Mouse (Mus musculus) erythroblast, embryonic 14.5 days (primary cell): ENCODE results near the gene Abca3. TPM values are rescaled to one million over a fixed set of nuclear protein-coding genes. Genes with fewer than 3 reads are reported as not detected.
"Not testable (repeated sequence)": the region's sequence is repeated elsewhere in the genome, so short reads cannot be mapped to it uniquely, and the experiment has no call there.

Experiments
- H3K27me3 ChIP-seq: 2 replicates; pipeline ENCODE4 v1.6.1; 2012; ENCODE audit warnings: inconsistent platforms; ENCODE audit not compliant: control insufficient read depth
- H3K36me3 ChIP-seq: 2 replicates; pipeline ENCODE4 v1.6.1; 2012; ENCODE audit warnings: mild to moderate bottlenecking, inconsistent platforms; ENCODE audit not compliant: control insufficient read depth
- H3K4me1 ChIP-seq: 2 replicates; pipeline ENCODE4 v1.6.1; 2012; ENCODE audit warnings: inconsistent platforms; ENCODE audit not compliant: control insufficient read depth
- H3K4me3 ChIP-seq: replicated peaks from 2 replicates; pipeline ENCODE3; 2012; ENCODE audit warnings: moderate library complexity, mild to moderate bottlenecking, inconsistent platforms
- H3K9me3 ChIP-seq: 2 replicates; pipeline ENCODE4 v1.6.1; 2012; ENCODE audit warnings: low read length, inconsistent platforms, mixed read lengths; ENCODE audit not compliant: control insufficient read depth
- GATA1 ChIP-seq: IDR thresholded peaks from 2 replicates; pipeline ENCODE4 v1.6.1; 2012; ENCODE audit warnings: low read length, inconsistent platforms, mixed read lengths
- TAL1 ChIP-seq: IDR thresholded peaks from 3 replicates; pipeline ENCODE4 v1.6.1; 2012; ENCODE audit warnings: low read length, inconsistent platforms, mixed read lengths
- polyA plus RNA-seq: library from polyadenylated mRNA; stranded (reverse); fragments of >175 nt; gene quantifications from 2 replicates; pipeline ENCODE4 v1.2.3, GENCODE M21; 2012

Abca3 gene
- polyA plus RNA-seq, 1 experiment: 1.7 TPM

GRCm38 (mm10) chr17:24402371-24402770 is 50.6 kb downstream of the Abca3 start:
- Histone ChIP-seq H3K36me3 (peaks cover 92% of the 10 kb centered on the region), H3K9me3 (no peaks in the 10 kb centered on the region), H3K4me1 (peaks cover 2% of the 10 kb centered on the region), H3K27me3 (no peaks in the 10 kb centered on the region), H3K4me3 (no peak overlapping the region)
- TF ChIP-seq GATA1: no peak

GRCm38 (mm10) chr17:24407116-24407803 is 55.5 kb downstream of the Abca3 start:
- TF ChIP-seq GATA1: no peak
- TF ChIP-seq TAL1: no peak

GRCm38 (mm10) chr17:24413557-24414211 is 61.9 kb downstream of the Abca3 start:
- Histone ChIP-seq H3K36me3 (peaks cover 75% of the 10 kb centered on the region), H3K4me3 (peak overlapping the region; percentile 99), H3K9me3 (no peaks in the 10 kb centered on the region), H3K4me1 (peaks cover 46% of the 10 kb centered on the region), H3K27me3 (no peaks in the 10 kb centered on the region)
- TF ChIP-seq TAL1: no peak
- peak; percentile 77 for TF ChIP-seq GATA1

More at GRCm38 (mm10) chr17:24407116-24407803, 55.5 kb downstream of the Abca3 start:
- Histone ChIP-seq H3K4me3 (no peak overlapping the region), H3K9me3 (no peaks in the 10 kb centered on the region), H3K27me3 (no peaks in the 10 kb centered on the region), H3K4me1 (peaks cover 4% of the 10 kb centered on the region), H3K36me3 (peaks cover 90% of the 10 kb centered on the region)

DNA sequence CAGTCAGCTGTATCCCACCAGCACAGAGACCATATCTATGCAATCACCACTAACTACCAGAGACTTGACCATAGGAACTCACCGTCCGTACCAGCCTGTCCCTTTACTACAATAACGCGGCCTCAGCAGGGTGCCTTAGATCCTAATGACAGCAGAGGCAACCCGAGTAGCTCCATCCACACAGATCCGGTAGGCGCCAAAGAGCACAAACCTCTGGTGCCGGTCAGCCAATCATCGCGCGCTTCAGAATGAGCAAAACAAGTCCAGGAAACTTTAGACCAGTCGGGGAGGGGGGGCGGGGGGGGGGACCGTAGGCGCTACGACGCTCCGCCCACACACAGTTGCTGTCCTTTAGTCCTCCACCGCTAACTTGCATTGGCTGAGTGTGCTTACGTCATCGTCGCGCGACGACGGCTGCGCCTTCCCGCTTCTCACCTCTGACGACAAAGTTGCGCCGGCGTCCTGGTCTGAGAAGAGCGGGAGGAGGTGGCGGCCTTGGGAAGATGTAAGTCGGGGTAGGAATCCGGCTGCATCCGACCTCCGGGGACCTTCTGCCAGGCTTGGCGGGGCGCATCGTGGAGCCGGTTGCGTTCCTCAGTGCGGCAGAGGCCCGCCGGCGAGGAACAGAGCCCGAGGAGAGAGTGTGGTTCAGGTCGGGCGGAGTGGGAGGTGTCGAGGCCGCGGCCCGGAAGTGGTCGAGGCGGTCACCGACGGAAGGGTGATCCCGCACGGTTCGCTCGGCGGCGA is 62.7 kb downstream of the Abca3 start, which contains the start of gene Rnps1:
Gene Rnps1 (plus strand): TSS at position 336 of the 747 bp plus-strand sequence.
- TF ChIP-seq TAL1 (no peak), GATA1 (no peak)
- H3K36me3 ChIP-seq: peaks cover 75% of the 10 kb centered on the region
- H3K4me1 ChIP-seq: peaks cover 49% of the 10 kb centered on the region
- H3K9me3 ChIP-seq: no peaks in the 10 kb centered on the region
- peak within 1 kb of the TSS; percentile 99 for H3K4me3 ChIP-seq
- H3K27me3 ChIP-seq: no peaks in the 10 kb centered on the region

DNA sequence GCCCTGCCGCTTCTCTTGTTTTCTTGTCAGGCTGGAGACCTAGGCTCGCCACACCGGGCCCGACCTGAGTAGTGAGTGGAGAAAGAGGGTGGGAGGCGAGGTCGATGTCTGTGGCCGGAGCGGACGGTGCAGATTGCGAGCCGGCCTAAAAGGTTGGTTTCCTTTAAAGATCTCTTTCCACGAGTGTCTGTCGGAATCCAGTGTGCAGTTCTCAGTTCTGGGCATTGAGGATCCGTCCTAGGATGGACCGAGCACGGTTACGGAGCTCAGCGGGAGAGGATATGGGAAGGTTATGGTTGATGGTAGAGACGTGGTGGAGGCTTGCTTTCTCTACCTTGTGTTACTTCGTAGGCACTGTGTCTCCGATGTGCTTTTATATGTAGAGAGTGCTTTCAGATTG is 63.3 kb downstream of the Abca3 start:
- TF ChIP-seq TAL1 (no peak), GATA1 (no peak)
- no peaks in the 10 kb centered on the region for H3K9me3 ChIP-seq
- no peaks in the 10 kb centered on the region for H3K27me3 ChIP-seq
- peaks cover 49% of the 10 kb centered on the region for H3K4me1 ChIP-seq
- peaks cover 75% of the 10 kb centered on the region for H3K36me3 ChIP-seq
- H3K4me3 ChIP-seq: peak overlapping the region; percentile 99

- peak overlapping the region; percentile 99 for H3K4me3 ChIP-seq
- peaks cover 76% of the 10 kb centered on the region for H3K36me3 ChIP-seq
- TF ChIP-seq GATA1 (no peak), TAL1 (no peak)
- peaks cover 49% of the 10 kb centered on the region for H3K4me1 ChIP-seq
- H3K27me3 ChIP-seq: no peaks in the 10 kb centered on the region
- H3K9me3 ChIP-seq: no peaks in the 10 kb centered on the region
Observed at GRCm38 (mm10) chr17:24416051-24416652, 64.4 kb downstream of the Abca3 start.

DNA sequence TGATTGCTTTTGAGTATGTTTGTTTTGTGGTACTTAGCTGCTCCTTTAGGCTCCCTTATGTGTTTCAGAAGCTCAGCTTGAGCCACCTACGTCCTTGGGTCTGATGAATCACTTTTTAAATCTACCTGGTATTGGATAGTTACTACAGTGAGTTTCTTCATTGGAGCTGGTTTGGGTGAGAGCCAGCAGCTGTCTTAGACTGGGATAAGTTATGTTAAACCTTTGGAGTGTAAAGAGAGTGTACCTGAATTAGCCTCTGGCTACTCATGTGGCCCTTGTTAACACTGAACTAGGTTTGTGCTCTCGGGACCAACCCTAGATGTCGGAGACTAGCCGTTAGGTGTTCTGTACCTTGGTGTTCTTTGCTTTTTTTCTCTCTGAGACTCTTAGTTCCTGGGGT is 71.4 kb downstream of the Abca3 start:
- TF ChIP-seq TAL1 (no peak), GATA1 (no peak)
- Histone ChIP-seq H3K9me3 (no peaks in the 10 kb centered on the region), H3K27me3 (no peaks in the 10 kb centered on the region), H3K36me3 (peaks cover 78% of the 10 kb centered on the region), H3K4me3 (no peak overlapping the region), H3K4me1 (peaks cover 27% of the 10 kb centered on the region)

- H3K4me1 ChIP-seq: peaks cover 29% of the 10 kb centered on the region
- no peak overlapping the region for H3K4me3 ChIP-seq
- H3K36me3 ChIP-seq: peaks cover 72% of the 10 kb centered on the region
- H3K27me3 ChIP-seq: no peaks in the 10 kb centered on the region
- TF ChIP-seq TAL1 (no peak), GATA1 (no peak)
- no peaks in the 10 kb centered on the region for H3K9me3 ChIP-seq
Observed at GRCm38 (mm10) chr17:24424489-24424888, 72.7 kb downstream of the Abca3 start.

DNA sequence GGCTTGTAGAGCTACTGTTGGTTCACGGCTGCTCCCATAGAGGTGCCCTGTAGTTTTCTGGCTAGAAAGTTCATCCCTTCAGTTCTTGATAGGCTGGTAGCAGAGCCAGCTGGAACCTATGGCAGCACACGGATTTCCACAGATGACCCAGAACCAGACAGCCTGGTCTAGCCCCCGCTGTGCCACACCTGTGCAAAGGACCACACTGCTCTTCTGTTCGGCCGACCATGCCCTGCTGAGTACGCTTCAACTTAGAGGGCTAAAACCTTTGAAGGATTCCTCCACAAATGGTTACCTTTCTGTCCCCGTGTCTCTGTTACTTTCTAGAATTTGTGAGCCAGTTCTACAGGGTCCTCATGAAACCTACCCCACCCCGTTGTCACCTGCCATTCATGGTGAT is 73.6 kb downstream of the Abca3 start:
- H3K27me3 ChIP-seq: not testable (repeated sequence)

More for the DNA sequence above, 73.6 kb downstream of the Abca3 start:
- Histone ChIP-seq H3K36me3 (peaks cover 72% of the 10 kb centered on the region), H3K4me1 (peaks cover 36% of the 10 kb centered on the region)
- H3K9me3 ChIP-seq, H3K4me3 ChIP-seq: not testable (repeated sequence)
